Mouse (Mus musculus) ES-Bruce4 (cell line): ENCODE results near the gene Dcaf4. TPM values are rescaled to one million over a fixed set of nuclear protein-coding genes. Genes with fewer than 3 reads are reported as not detected.

ENCODE experiments used
- H3K27ac ChIP-seq: 2 replicates; pipeline ENCODE4 v1.5.1; 2012; ENCODE audit warnings: low read length, inconsistent platforms; ENCODE audit not compliant: insufficient read depth
- H3K27me3 ChIP-seq: 2 replicates; pipeline ENCODE4 v1.6.1; 2012; ENCODE audit warnings: mild to moderate bottlenecking, low read length, inconsistent platforms; ENCODE audit not compliant: control insufficient read depth, poor library complexity, insufficient read depth, severe bottlenecking
- H3K36me3 ChIP-seq: 2 replicates; pipeline ENCODE4 v1.6.1; 2012; ENCODE audit warnings: inconsistent platforms, mild to moderate bottlenecking, low read length, moderate library complexity; ENCODE audit not compliant: control insufficient read depth, poor library complexity, insufficient read depth, severe bottlenecking
- H3K4me1 ChIP-seq: one replicate; pipeline ENCODE4 v1.8.1; 2011; ENCODE audit warnings: low read length; ENCODE audit not compliant: control insufficient read depth, insufficient read depth
- H3K4me3 ChIP-seq: 2 replicates; pipeline ENCODE4 v1.5.1; 2011; ENCODE audit warnings: low read depth, mild to moderate bottlenecking, low read length
- H3K9ac ChIP-seq: 2 replicates; pipeline ENCODE4 v1.6.1; 2012; ENCODE audit warnings: low read depth, mild to moderate bottlenecking, inconsistent platforms; ENCODE audit not compliant: poor library complexity, severe bottlenecking
- H3K9me3 ChIP-seq: replicated peaks from 2 replicates; pipeline ENCODE4 v1.6.1; 2012; ENCODE audit warnings: mild to moderate bottlenecking, low read length, inconsistent platforms; ENCODE audit not compliant: control insufficient read depth, poor library complexity, insufficient read depth, severe bottlenecking
- CTCF ChIP-seq: IDR thresholded peaks from one replicate; pipeline ENCODE4 v1.8.1; 2011; ENCODE audit warnings: low read depth, low read length
- EP300 ChIP-seq: IDR thresholded peaks from 2 replicates; pipeline ENCODE4 v1.6.1; 2011; ENCODE audit warnings: low read depth, low read length; ENCODE audit not compliant: insufficient read depth
- POLR2A ChIP-seq: IDR thresholded peaks from one replicate; pipeline ENCODE4 v1.8.1; 2011; ENCODE audit warnings: low read length; ENCODE audit not compliant: insufficient read depth
- polyA plus RNA-seq: library from polyadenylated mRNA; stranded (reverse); fragments of >200 nt; gene quantifications from 2 replicates; pipeline ENCODE4 v1.2.4, GENCODE M21; 2011; ENCODE audit warnings: low read depth; ENCODE audit not compliant: missing spikeins, insufficient read depth, insufficient read length

Dcaf4 gene
- polyA plus RNA-seq, 1 experiment = 125 TPM

DNA sequence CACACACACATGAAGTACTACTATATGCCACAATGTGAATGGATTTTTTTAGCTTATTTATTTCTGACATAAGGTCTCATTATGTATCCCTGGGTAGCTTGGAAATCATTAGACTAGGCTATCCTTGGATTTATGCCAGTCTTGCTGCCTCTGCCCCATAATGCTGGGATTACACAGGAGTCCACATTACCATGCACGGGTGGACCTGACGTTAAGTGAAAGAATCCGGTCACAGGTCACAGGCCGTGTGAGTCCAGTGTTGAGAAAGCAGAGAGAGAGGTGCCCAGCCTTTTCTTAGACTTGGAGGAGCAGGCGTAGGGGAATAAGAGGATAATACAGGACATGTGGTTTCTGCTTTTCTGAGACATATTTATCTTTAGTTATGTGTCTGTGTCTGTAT lies 21.0 kb upstream of the Dcaf4 start:
- H3K27me3 ChIP-seq = no peaks in the 10 kb centered on the region
- TF ChIP-seq CTCF (no peak), POLR2A (no peak), EP300 (no peak)
- H3K4me1 ChIP-seq = peaks cover 1% of the 10 kb centered on the region
- H3K36me3 ChIP-seq = no peaks in the 10 kb centered on the region
- H3K9ac ChIP-seq = no peak overlapping the region
- no peak overlapping the region for H3K4me3 ChIP-seq
- no peaks in the 10 kb centered on the region for H3K9me3 ChIP-seq
- no peak overlapping the region for H3K27ac ChIP-seq

DNA sequence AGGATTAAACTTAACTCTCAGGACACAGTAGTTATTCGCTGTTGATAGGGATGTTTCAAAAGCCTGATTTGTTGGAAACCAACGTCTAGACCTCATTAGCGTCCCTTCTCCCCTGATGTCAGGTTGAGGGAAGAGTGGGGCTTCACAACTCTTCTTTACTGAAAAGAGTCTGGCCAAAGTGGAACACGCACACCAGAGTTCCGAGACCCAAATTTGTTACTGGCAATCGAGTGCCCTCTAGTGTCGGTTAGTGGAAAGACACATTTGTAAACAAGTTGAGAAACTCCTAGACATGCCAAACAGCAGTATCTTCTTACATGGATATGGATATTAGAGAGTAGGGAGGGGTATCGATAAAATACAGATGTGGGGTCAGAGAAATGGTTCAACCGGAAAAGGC lies 18.1 kb upstream of the Dcaf4 start:
- TF ChIP-seq CTCF (peak; percentile 32), EP300 (no peak), POLR2A (no peak)
- Histone ChIP-seq H3K9ac (no peak overlapping the region), H3K4me3 (no peak overlapping the region), H3K27ac (no peak overlapping the region), H3K27me3 (no peaks in the 10 kb centered on the region), H3K36me3 (no peaks in the 10 kb centered on the region), H3K4me1 (no peaks in the 10 kb centered on the region), H3K9me3 (no peaks in the 10 kb centered on the region)

DNA sequence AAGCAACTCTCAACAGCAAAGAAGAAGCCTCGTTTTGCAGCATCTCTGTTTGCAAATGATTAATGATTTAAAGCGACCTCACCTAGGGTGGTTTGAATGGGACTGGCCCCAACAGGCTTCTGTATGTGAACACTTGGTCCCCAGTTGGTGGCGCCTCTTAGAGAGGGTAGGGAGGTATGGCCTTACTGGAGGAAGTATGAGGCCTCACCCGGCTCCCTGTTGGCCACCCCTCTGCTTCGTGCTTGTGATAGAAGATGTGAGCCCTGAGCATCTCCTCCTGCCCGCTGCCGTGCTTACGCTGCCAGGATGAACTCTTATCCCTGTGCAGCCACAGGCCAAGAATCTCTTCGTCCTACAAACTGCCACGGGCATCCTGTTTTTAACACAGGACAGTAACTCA lies 13.7 kb upstream of the Dcaf4 start:
- Histone ChIP-seq H3K27me3 (no peaks in the 10 kb centered on the region), H3K36me3 (no peaks in the 10 kb centered on the region), H3K4me3 (peak overlapping the region; percentile 40; the same call in 1 of the 2 replicates), H3K9ac (peak overlapping the region; percentile 32), H3K9me3 (no peaks in the 10 kb centered on the region), H3K4me1 (peaks cover 2% of the 10 kb centered on the region), H3K27ac (no peak overlapping the region)
- TF ChIP-seq CTCF = peak; percentile 23
- no peak for TF ChIP-seq POLR2A

DNA sequence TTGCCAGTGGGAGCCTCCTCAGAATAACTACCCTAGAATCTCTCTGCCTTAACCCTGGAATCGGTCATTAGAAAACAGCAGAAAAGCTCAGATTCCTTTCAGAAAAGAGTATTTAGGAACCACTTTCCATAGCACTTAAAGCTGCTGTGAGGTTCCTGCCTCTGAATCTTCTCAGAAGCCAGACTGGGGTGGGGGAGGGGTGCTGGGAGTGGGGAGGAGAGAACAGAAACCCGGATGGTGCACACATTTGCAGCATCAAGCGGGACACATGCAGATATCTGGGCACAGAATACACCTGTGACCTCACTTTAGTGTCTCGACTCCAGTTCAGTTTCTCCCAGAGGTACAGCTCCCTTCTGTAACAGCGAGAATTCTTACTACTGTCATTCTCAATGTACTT lies 9.7 kb upstream of the Dcaf4 start:
- H3K4me1 ChIP-seq = peaks cover 2% of the 10 kb centered on the region
- no peaks in the 10 kb centered on the region for H3K36me3 ChIP-seq
- no peak overlapping the region for H3K9ac ChIP-seq
- no peak overlapping the region for H3K27ac ChIP-seq
- no peaks in the 10 kb centered on the region for H3K27me3 ChIP-seq
- H3K9me3 ChIP-seq = no peaks in the 10 kb centered on the region
- no peak overlapping the region for H3K4me3 ChIP-seq
- TF ChIP-seq EP300 (no peak), POLR2A (no peak), CTCF (no peak)

DNA sequence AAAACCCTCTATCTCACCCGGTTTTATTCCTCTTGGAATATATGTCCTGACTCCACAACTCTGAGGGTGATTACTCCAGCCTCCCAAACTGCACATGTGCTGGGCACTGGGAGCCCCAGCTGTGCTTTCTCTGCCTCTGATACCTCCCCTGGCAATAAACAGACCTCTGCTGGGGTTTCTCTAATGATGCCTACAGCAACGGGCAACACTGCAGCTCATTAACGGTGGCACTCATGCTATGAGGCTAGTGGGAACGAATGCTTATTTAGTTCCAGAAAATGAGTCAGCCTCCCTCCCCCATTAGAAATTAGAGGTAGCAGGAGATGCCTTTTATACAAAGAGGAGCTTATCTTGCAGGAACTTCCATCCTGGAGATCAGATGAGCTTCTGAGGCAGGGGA lies 7.5 kb upstream of the Dcaf4 start:
- no peak overlapping the region for H3K27ac ChIP-seq
- peaks cover 4% of the 10 kb centered on the region for H3K4me1 ChIP-seq
- H3K4me3 ChIP-seq = no peak overlapping the region
- H3K27me3 ChIP-seq = no peaks in the 10 kb centered on the region
- no peaks in the 10 kb centered on the region for H3K36me3 ChIP-seq
- H3K9me3 ChIP-seq = no peaks in the 10 kb centered on the region
- TF ChIP-seq POLR2A = no peak
- no peak for TF ChIP-seq EP300
- TF ChIP-seq CTCF = no peak
- H3K9ac ChIP-seq = no peak overlapping the region

DNA sequence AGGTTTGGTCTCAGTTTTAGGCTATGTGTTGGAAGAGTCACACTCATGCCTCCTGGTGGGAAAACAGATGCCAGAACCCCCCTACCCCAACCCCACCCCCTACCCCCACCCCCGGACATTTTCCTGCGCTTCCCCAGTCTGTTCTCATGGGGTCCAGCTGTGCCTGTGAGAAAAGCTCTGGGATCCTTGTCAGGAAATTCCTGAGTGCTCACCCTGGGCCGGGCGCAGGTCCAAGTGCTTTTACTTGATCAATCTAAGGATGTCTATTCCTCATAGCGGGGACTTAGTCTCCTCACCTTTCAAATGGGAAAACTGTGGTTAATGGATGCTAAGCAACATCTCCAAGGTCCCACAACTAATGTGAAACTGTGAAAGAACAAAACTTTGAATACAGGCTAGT lies 7.1 kb upstream of the Dcaf4 start:
- no peak overlapping the region for H3K9ac ChIP-seq
- H3K27ac ChIP-seq = no peak overlapping the region
- no peaks in the 10 kb centered on the region for H3K27me3 ChIP-seq
- H3K4me1 ChIP-seq = peaks cover 3% of the 10 kb centered on the region
- no peak for TF ChIP-seq POLR2A
- TF ChIP-seq CTCF = no peak
- TF ChIP-seq EP300 = no peak
- H3K36me3 ChIP-seq = no peaks in the 10 kb centered on the region
- no peaks in the 10 kb centered on the region for H3K9me3 ChIP-seq
- H3K4me3 ChIP-seq = no peak overlapping the region
